Mouse (Mus musculus) skeletal muscle tissue, adult 2 months (tissue): ENCODE data around the gene Cenpo.

Experiments used
- DNase-seq: peaks from one replicate; pipeline ENCODE4 v3.0.0-alpha.2; 2012; ENCODE audit warnings: low read depth, low spot score

The Cenpo gene

DNA sequence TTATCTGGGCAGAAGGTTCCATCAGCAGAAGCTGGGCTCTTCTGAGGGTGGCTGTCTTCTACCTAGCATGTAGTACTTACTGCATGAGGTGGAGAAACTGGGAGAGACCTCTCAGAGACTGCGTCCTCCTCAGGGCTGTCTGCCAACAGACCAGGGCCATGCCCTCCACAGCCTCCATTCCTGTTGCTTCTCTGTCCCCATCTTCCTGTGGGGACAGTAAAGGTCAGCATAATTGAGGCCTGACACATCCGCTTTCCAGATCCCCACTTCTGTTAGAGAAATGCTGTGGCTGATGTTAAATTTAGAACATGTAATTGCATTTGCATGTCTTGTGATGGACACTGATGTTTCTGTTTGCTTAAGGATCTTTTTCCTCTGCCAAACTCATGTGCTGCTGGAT is 83.2 kb downstream of the Cenpo start:
- DNase-seq, result no peak
